Mouse (Mus musculus): ENCODE data around the gene Mcrs1. TPM values are rescaled to one million over a fixed set of nuclear protein-coding genes. Genes with fewer than 3 reads are reported as not detected.
"Not testable (repeated sequence)": the region's sequence is repeated elsewhere in the genome, so short reads cannot be mapped to it uniquely, and the experiment has no call there.

Gene Mcrs1
- total and polyA plus RNA-seq, 3 experiments, result 124 to 131 TPM; not detected in 1

DNA sequence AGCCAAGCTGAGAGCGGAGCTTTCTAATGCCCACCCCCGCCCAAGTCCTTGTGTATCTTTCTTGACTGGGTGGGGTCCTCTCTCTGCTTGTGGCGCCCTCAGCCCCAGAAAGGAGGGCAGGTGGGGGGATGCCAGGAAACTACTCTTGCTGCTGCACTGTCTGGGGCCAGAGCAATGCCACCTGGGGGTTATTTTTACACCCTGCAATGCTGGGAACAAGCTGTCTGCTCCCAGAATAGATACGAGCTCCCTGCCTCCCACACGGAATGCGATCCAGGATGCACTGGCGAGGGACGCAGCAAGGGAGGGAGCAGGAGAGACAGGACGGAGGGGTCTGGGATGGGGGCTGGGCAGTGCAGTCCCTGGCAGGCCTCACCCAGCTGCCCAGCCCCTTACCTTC is 2.8 kb downstream of the Mcrs1 start:
- H3K4me1 ChIP-seq (ENCODE audit: control insufficient read depth in 1 of 2, insufficient read depth in 2 of 2, low read length in 2 of 2), result peaks cover 0 to 9% of the 10 kb centered on the region in 2 experiments; a peak in 2 of 4 replicates
- TF ChIP-seq MXI1 (IDR thresholded peaks at IDR 0.05; ENCODE audit: low read depth, low read length) (no peak), TBP (IDR thresholded peaks at IDR 0.05; ENCODE audit: low read depth, low read length) (no peak)
- no peak overlapping the region for H3K4me3 ChIP-seq (ENCODE audit: control insufficient read depth in 1 of 2, insufficient read depth in 1 of 2, low read depth in 2 of 2, low read length in 2 of 2)
- peaks cover 4% of the 10 kb centered on the region; the same call in 1 of the 2 replicates for H3K79me2 ChIP-seq (ENCODE audit: control insufficient read depth, insufficient read depth, low read length, poor library complexity)
- peaks cover 0 to 5% of the 10 kb centered on the region in 2 experiments for H3K36me3 ChIP-seq (ENCODE audit: control insufficient read depth in 1 of 2, insufficient read depth in 2 of 2, low read length in 2 of 2)
- H3K9me3 ChIP-seq (replicated peaks; ENCODE audit: insufficient read depth, low read length), result no peaks in the 10 kb centered on the region
- no peak overlapping the region for H3K9ac ChIP-seq (ENCODE audit: control insufficient read depth, low read depth, low read length, poor library complexity, severe bottlenecking)
- H3K27ac ChIP-seq (ENCODE audit: control insufficient read depth, low read depth, low read length), result no peak overlapping the region
- no peak for DNase-seq (ENCODE audit: low read depth, low spot score)
- H3K27me3 ChIP-seq (ENCODE audit: control insufficient read depth in 1 of 2, insufficient read depth in 2 of 2, low read length in 2 of 2), result no peaks in the 10 kb centered on the region

DNA sequence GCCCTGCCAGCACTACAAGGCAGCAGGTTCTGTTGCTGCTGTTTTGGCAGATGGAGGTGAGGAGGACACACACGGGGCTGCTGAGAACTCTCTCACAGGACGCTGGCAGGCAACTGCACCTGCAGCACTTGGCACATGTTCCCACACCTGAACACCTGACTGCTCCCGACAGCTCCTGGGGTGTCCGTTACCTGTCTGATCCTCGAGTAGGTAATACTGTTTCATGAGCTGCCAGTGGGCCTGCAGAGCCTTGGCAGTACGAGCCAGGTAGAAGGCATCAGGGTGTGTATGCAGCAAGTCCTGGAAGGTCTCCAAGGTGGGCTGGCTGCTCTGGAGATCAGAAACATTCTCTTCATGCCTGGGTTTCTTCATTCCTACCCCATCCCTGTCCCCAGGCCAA is 5.0 kb downstream of the Mcrs1 start:
- H3K4me3 ChIP-seq (ENCODE audit: control insufficient read depth in 1 of 2, insufficient read depth in 1 of 2, low read depth in 2 of 2, low read length in 2 of 2); DNase-seq (ENCODE audit: low read depth, low spot score); H3K9me3 ChIP-seq (replicated peaks; ENCODE audit: insufficient read depth, low read length); H3K9ac ChIP-seq (ENCODE audit: control insufficient read depth, low read depth, low read length, poor library complexity, severe bottlenecking); H3K36me3 ChIP-seq (ENCODE audit: control insufficient read depth in 1 of 2, insufficient read depth in 2 of 2, low read length in 2 of 2); H3K4me1 ChIP-seq (ENCODE audit: control insufficient read depth in 1 of 2, insufficient read depth in 2 of 2, low read length in 2 of 2); H3K79me2 ChIP-seq (ENCODE audit: control insufficient read depth, insufficient read depth, low read length, poor library complexity); H3K27me3 ChIP-seq (ENCODE audit: control insufficient read depth in 1 of 2, insufficient read depth in 2 of 2, low read length in 2 of 2); H3K27ac ChIP-seq (ENCODE audit: control insufficient read depth, low read depth, low read length): not testable (repeated sequence)

GRCm38 (mm10) chr15:99242045-99242444 is 9.7 kb downstream of the Mcrs1 start:
- H3K4me3 ChIP-seq (ENCODE audit: control insufficient read depth in 1 of 2, insufficient read depth in 1 of 2, low read depth in 2 of 2, low read length in 2 of 2), result no peak overlapping the region
- H3K9me3 ChIP-seq (replicated peaks; ENCODE audit: insufficient read depth, low read length), result no peaks in the 10 kb centered on the region
- H3K27me3 ChIP-seq (ENCODE audit: control insufficient read depth in 1 of 2, insufficient read depth in 2 of 2, low read length in 2 of 2), result no peaks in the 10 kb centered on the region
- TF ChIP-seq ZC3H11A (IDR thresholded peaks at IDR 0.05; ENCODE audit: low read depth, low read length) (no peak), E2F4 (IDR thresholded peaks at IDR 0.05; ENCODE audit: borderline replicate concordance, low read depth, low read length) (no peak), SMC3 (IDR thresholded peaks at IDR 0.05; ENCODE audit: low read depth, low read length) (no peak), RCOR1 (IDR thresholded peaks at IDR 0.05; ENCODE audit: low read depth, low read length) (no peak), ELF1 (IDR thresholded peaks at IDR 0.05; ENCODE audit: low read depth, low read length) (no peak), NELFE (IDR thresholded peaks at IDR 0.05; ENCODE audit: low read depth, low read length) (no peak), MYC (IDR thresholded peaks at IDR 0.05; ENCODE audit: low read depth, low read length) (no peak), ETS1 (IDR thresholded peaks at IDR 0.05; ENCODE audit: low read depth, low read length) (no peak), CHD1 (IDR thresholded peaks at IDR 0.05; ENCODE audit: low read depth, low read length) (no peak), ZNF384 (IDR thresholded peaks at IDR 0.05; ENCODE audit: low read depth, low read length) (no peak), UBTF (IDR thresholded peaks at IDR 0.05; ENCODE audit: borderline replicate concordance, insufficient read depth, low read depth, low read length) (no peak), USF2 (IDR thresholded peaks at IDR 0.05; ENCODE audit: borderline replicate concordance in 1 of 2, insufficient read depth in 1 of 2, low read depth in 1 of 2, low read length in 2 of 2) (no peak), JUND (IDR thresholded peaks at IDR 0.05; ENCODE audit: low read depth, low read length) (no peak), GABPA (IDR thresholded peaks at IDR 0.05; ENCODE audit: low read depth, low read length) (no peak), GATA1 (IDR thresholded peaks at IDR 0.05; ENCODE audit: low read depth, low read length) (no peak), NRF1 (IDR thresholded peaks at IDR 0.05; ENCODE audit: insufficient read depth, low read depth, low read length, poor library complexity, severe bottlenecking) (no peak), MEF2A (IDR thresholded peaks at IDR 0.05; ENCODE audit: extremely low read depth, insufficient replicate concordance, low read depth, low read length, poor library complexity, severe bottlenecking) (no peak), RAD21 (IDR thresholded peaks at IDR 0.05; ENCODE audit: low read depth, low read length) (no peak), MAZ (IDR thresholded peaks at IDR 0.05; ENCODE audit: low read depth, low read length) (no peak), ZKSCAN1 (IDR thresholded peaks at IDR 0.05; ENCODE audit: low read depth, low read length) (no peak)
- H3K27ac ChIP-seq (ENCODE audit: control insufficient read depth, low read depth, low read length), result no peak overlapping the region
- H3K9ac ChIP-seq (ENCODE audit: control insufficient read depth, low read depth, low read length, poor library complexity, severe bottlenecking), result no peak overlapping the region
- no peaks in the 10 kb centered on the region for H3K4me1 ChIP-seq (ENCODE audit: control insufficient read depth in 1 of 2, insufficient read depth in 2 of 2, low read length in 2 of 2)
- DNase-seq (ENCODE audit: low read depth, low spot score), result no peak
- no peaks in the 10 kb centered on the region for H3K79me2 ChIP-seq (ENCODE audit: control insufficient read depth, insufficient read depth, low read length, poor library complexity)
- H3K36me3 ChIP-seq (ENCODE audit: control insufficient read depth in 1 of 2, insufficient read depth in 2 of 2, low read length in 2 of 2), result no peaks in the 10 kb centered on the region; a peak in 2 of 4 replicates

All from MEL (cell line).